ENCODE assay signal across 12 mouse cellular contexts in the genomic region with DNA sequence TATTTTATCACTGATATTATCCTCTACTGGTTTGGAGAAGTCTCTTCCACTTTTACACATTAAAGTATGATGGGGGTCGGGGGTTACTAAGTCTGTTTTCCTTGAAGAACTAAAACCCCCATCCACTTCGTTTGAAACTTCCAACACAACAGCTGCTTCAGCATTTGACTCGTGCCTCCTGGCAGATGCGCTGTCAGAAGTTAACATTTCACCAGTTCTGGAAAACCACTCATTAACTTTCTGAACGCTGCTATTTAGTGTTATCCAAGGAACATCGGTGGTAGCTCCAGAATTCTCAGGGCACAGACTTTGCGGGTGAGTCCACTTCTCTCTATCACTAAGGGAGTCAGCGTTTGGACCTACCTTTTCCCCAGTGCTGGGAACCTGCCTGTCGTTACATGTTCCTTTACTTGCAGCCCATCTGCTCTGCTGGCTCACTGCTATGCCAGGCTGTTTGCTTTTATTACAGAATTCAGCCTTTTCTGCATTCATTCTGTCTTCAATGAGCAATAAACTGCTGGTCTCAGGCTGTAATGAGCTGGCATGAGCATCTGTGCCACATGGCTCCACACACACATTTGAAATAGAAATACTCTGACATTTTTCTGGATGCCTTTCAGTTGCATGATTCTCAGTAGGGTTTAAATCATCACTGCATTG. TPM values are rescaled to one million over a fixed set of nuclear protein-coding genes. Genes with fewer than 3 reads are reported as not detected.
DNase-seq lines count a peak whose midpoint lies in the region; ATAC-seq lines count a peak whose summit lies in the region.
"Had no signal": no experiment of that assay in that cellular context is flagged by ENCODE, and none has a peak within 500 bp of the region (broad histone marks: within the 10 kb centered on the region; RNA-seq: fewer than 3 reads in every experiment).

No protein-coding gene starts in this region.

- H3K4me1 ChIP-seq in forebrain, embryonic 15.5 days: peaks cover 22% of the 10 kb centered on the region
- no peaks in the 10 kb centered on the region for H3K4me1 ChIP-seq in forebrain, embryonic 11.5 days (replicated peaks; ENCODE audit: control insufficient read depth, insufficient read depth, low read length)
- H3K4me1 ChIP-seq in heart, embryonic 12.5 days (replicated peaks): no peaks in the 10 kb centered on the region
- H3K4me1 ChIP-seq: megakaryocyte, embryonic 14.5 days had no signal

- no peak overlapping the region for H3K4me3 ChIP-seq in forebrain, embryonic 15.5 days
- no peak overlapping the region for H3K4me3 ChIP-seq in forebrain, embryonic 11.5 days (ENCODE audit: low read depth, low read length)
- H3K4me3 ChIP-seq in heart, embryonic 12.5 days: no peak overlapping the region
- H3K4me3 ChIP-seq: heart, adult 2 months; megakaryocyte, embryonic 14.5 days had no signal

- no peaks in the 10 kb centered on the region for H3K27me3 ChIP-seq in forebrain, embryonic 15.5 days
- H3K27me3 ChIP-seq in forebrain, embryonic 11.5 days (ENCODE audit: control insufficient read depth, insufficient read depth, low read length): no peaks in the 10 kb centered on the region
- H3K27me3 ChIP-seq in heart, embryonic 12.5 days (replicated peaks): no peaks in the 10 kb centered on the region
- H3K27me3 ChIP-seq: megakaryocyte, embryonic 14.5 days had no signal

- H3K27ac ChIP-seq in forebrain, embryonic 15.5 days (replicated peaks): peak overlapping the region; percentile 73
- no peak overlapping the region for H3K27ac ChIP-seq in forebrain, embryonic 11.5 days (ENCODE audit: low read depth, low read length)
- H3K27ac ChIP-seq in heart, embryonic 12.5 days (ENCODE audit: poor library complexity, severe bottlenecking): no peak overlapping the region
- H3K27ac ChIP-seq: heart, adult 2 months had no signal

- no peak for DNase-seq in forebrain, embryonic 11.5 days (ENCODE audit: low spot score)
- peak; percentile 12 to 40 for DNase-seq in right cerebral cortex, adult 2 months (ENCODE audit: low spot score in 2 of 2)
- DNase-seq in right cerebral cortex, adult 18-20 months: no peak
- peak; percentile 79 to 84 for DNase-seq in layer of hippocampus, adult 8-10 months (ENCODE audit: low spot score in 2 of 2)
- DNase-seq in right cerebral cortex, postnatal 4 days: peak; percentile 48
- DNase-seq in testis, postnatal 10 days (ENCODE audit: low spot score): no peak
- DNase-seq: heart, adult 2 months; liver, postnatal 0 days had no signal

- no peak overlapping the region for H3K9ac ChIP-seq in forebrain, embryonic 15.5 days (replicated peaks)
- no peak overlapping the region for H3K9ac ChIP-seq in forebrain, embryonic 11.5 days (ENCODE audit: low read length)
- no peak overlapping the region for H3K9ac ChIP-seq in heart, embryonic 12.5 days
- H3K9ac ChIP-seq: liver, postnatal 0 days had no signal

- no peaks in the 10 kb centered on the region for H3K36me3 ChIP-seq in forebrain, embryonic 15.5 days
- H3K36me3 ChIP-seq in forebrain, embryonic 11.5 days (ENCODE audit: control insufficient read depth, insufficient read depth, low read length): no peaks in the 10 kb centered on the region; the same call in 1 of the 2 replicates
- peaks cover 54% of the 10 kb centered on the region for H3K36me3 ChIP-seq in heart, embryonic 12.5 days

- 61% methylated on average over 9 of the region's 9 CpGs for WGBS in forebrain, embryonic 15.5 days
- WGBS in forebrain, embryonic 11.5 days: 94% methylated on average over 9 of the region's 9 CpGs
- WGBS in heart, embryonic 12.5 days: 89% methylated on average over 9 of the region's 9 CpGs

- peak; percentile 74 for ATAC-seq in forebrain, embryonic 15.5 days (replicated peaks)
- ATAC-seq in forebrain, embryonic 11.5 days (replicated peaks; ENCODE audit: low FRiP score): no peak
- no peak for ATAC-seq in heart, embryonic 12.5 days (ENCODE audit: insufficient number of reproducible peaks, low FRiP score)
- ATAC-seq: hindbrain, embryonic 16.5 days; liver, postnatal 0 days had no signal

- no peaks in the 10 kb centered on the region for H3K9me3 ChIP-seq in forebrain, embryonic 15.5 days
- no peaks in the 10 kb centered on the region for H3K9me3 ChIP-seq in forebrain, embryonic 11.5 days (ENCODE audit: control insufficient read depth, low read length)
- H3K9me3 ChIP-seq in heart, embryonic 12.5 days (replicated peaks): no peaks in the 10 kb centered on the region
- H3K9me3 ChIP-seq: megakaryocyte, embryonic 14.5 days had no signal

- H3K4me2 ChIP-seq in forebrain, embryonic 15.5 days (replicated peaks): no peak overlapping the region
- no peak overlapping the region for H3K4me2 ChIP-seq in forebrain, embryonic 11.5 days (ENCODE audit: low read depth, low read length, severe bottlenecking)
- no peak overlapping the region for H3K4me2 ChIP-seq in heart, embryonic 12.5 days

RNA-seq across cellular contexts. Expression of gene Brca1, which starts 25.7 kb away (rescaled TPM):
- 5.6 and 7.1 TPM in 2 replicates for polyA plus RNA-seq in forebrain, embryonic 15.5 days (2015; fragmentation: Nextera tagmentation; extraction: Ambion mirVana)
- 27.8 and 32.1 TPM in 2 replicates for polyA plus RNA-seq in forebrain, embryonic 11.5 days (2014; fragmentation: Nextera tagmentation; extraction: Ambion mirVana)
- 1 to 10 TPM in 3 of 4 experiments, under 1 TPM in 1; 0.83 to 2.0 (median 1.4) TPM for total RNA-seq in layer of hippocampus, adult 8-10 months (2022)
- 10.4 and 13.3 TPM in 2 replicates for polyA plus RNA-seq in heart, embryonic 12.5 days (2016; fragmentation: Nextera tagmentation; extraction: Ambion mirVana)

RNA-seq across cellular contexts. Expression of gene Nbr1, which starts 25.9 kb away (rescaled TPM):
- 116 and 130 TPM in 2 replicates for polyA plus RNA-seq in forebrain, embryonic 15.5 days (2015; fragmentation: Nextera tagmentation; extraction: Ambion mirVana)
- polyA plus RNA-seq in forebrain, embryonic 11.5 days (2014; fragmentation: Nextera tagmentation; extraction: Ambion mirVana): 96.0 and 97.1 TPM in 2 replicates
- 100 to 1,000 TPM; 125 to 154 (median 137) TPM for total RNA-seq in layer of hippocampus, adult 8-10 months (2022)
- polyA plus RNA-seq in heart, embryonic 12.5 days (2016; fragmentation: Nextera tagmentation; extraction: Ambion mirVana): 77.7 and 78.7 TPM in 2 replicates

RNA-seq across cellular contexts. Expression of gene Tmem106a, which starts 56.0 kb away (rescaled TPM):
- 2.0 and 2.3 TPM in 2 replicates for polyA plus RNA-seq in forebrain, embryonic 15.5 days (2015; fragmentation: Nextera tagmentation; extraction: Ambion mirVana)
- 3.0 and 3.3 TPM in 2 replicates for polyA plus RNA-seq in forebrain, embryonic 11.5 days (2014; fragmentation: Nextera tagmentation; extraction: Ambion mirVana)
- 1 to 10 TPM; 1.6 to 4.4 (median 3.3) TPM for total RNA-seq in layer of hippocampus, adult 8-10 months (2022)
- polyA plus RNA-seq in heart, embryonic 12.5 days (2016; fragmentation: Nextera tagmentation; extraction: Ambion mirVana): 4.0 and 4.5 TPM in 2 replicates

Comparison
In these comparisons a context has a peak if more than half of its experiments do, and no peak if none do; other contexts are left out.
1. DNase-seq: peak in right cerebral cortex, adult 2 months (2 of 2), layer of hippocampus, adult 8-10 months (2 of 2) and right cerebral cortex, postnatal 4 days (single experiment); none in forebrain, embryonic 11.5 days (single experiment), right cerebral cortex, adult 18-20 months (single experiment) and testis, postnatal 10 days (single experiment).